Mouse (Mus musculus) liver, embryonic 14.5 days (tissue): ENCODE data around the gene Itga3. TPM values are rescaled to one million over a fixed set of nuclear protein-coding genes. Genes with fewer than 3 reads are reported as not detected.

Source experiments
- ATAC-seq: fragments of 200-750 bp; cut with Nextera tagmentation; 2 replicates; pipeline ENCODE4 v1.8.0; 2017; ENCODE audit warnings: moderate number of reproducible peaks, mild to moderate bottlenecking, moderate library complexity; ENCODE audit not compliant: insufficient read depth
- DNase-seq, 3 experiments: peaks; one replicate each; pipeline ENCODE4 v3.0.0-alpha.2; 2012 to 2013; ENCODE audit warnings: low read depth in 3 of 3, low spot score in 3 of 3
- H3K27ac ChIP-seq: fragments of 300-500 bp; sonication (generic); 2 replicates; pipeline ENCODE4 v1.5.1; 2014; ENCODE audit warnings: moderate library complexity, mild to moderate bottlenecking, control low read depth, inconsistent platforms
- H3K27me3 ChIP-seq: fragments of 300-500 bp; sonication (generic); 2 replicates; pipeline ENCODE4 v1.6.1; 2014; ENCODE audit warnings: mild to moderate bottlenecking, low read length, moderate library complexity; ENCODE audit not compliant: control insufficient read depth, insufficient read depth
- H3K36me3 ChIP-seq: fragments of 300-500 bp; sonication (generic); replicated peaks from 2 replicates; pipeline ENCODE4 v1.6.1; 2014; ENCODE audit warnings: low read depth; ENCODE audit not compliant: control insufficient read depth, insufficient read depth
- H3K4me1 ChIP-seq, 2 experiments: fragments of 200-500 bp in 1 of 2; fragments of 300-500 bp in 1 of 2; sonication (generic) in 1 of 2; replicated peaks; 2 replicates each; pipeline ENCODE4 v1.6.1; 2012 to 2014; ENCODE audit warnings: antibody characterized with exemption in 1 of 2, inconsistent platforms in 1 of 2, low read length in 1 of 2; ENCODE audit not compliant: control insufficient read depth in 2 of 2, insufficient read depth in 2 of 2
- H3K4me2 ChIP-seq: fragments of 300-500 bp; sonication (generic); 2 replicates; pipeline ENCODE4 v1.6.1; 2014; ENCODE audit warnings: low read depth, mild to moderate bottlenecking, control low read depth, moderate library complexity
- H3K4me3 ChIP-seq, 2 experiments: fragments of 200-500 bp in 1 of 2; fragments of 300-500 bp in 1 of 2; sonication (generic) in 1 of 2; 2 replicates each; pipeline ENCODE4 v1.5.1; 2012 to 2014; ENCODE audit warnings: low read depth in 2 of 2, low read length in 2 of 2, mild to moderate bottlenecking in 2 of 2, control low read depth in 1 of 2, inconsistent platforms in 1 of 2, moderate library complexity in 1 of 2; ENCODE audit not compliant: insufficient read depth in 1 of 2
- H3K9ac ChIP-seq: fragments of 300-500 bp; sonication (generic); replicated peaks from 2 replicates; pipeline ENCODE4 v1.6.1; 2014; ENCODE audit warnings: mild to moderate bottlenecking, control low read depth, moderate library complexity
- H3K9me3 ChIP-seq: fragments of 300-500 bp; sonication (generic); 2 replicates; pipeline ENCODE4 v1.6.1; 2016; ENCODE audit warnings: low read length, mixed read lengths; ENCODE audit not compliant: control insufficient read depth
- CTCF ChIP-seq: IDR thresholded peaks from 2 replicates; pipeline ENCODE4 v1.5.1; 2016; ENCODE audit warnings: antibody characterized with exemption, low read depth, control low read depth
- EP300 ChIP-seq: IDR thresholded peaks from 2 replicates; pipeline ENCODE4 v1.6.1; 2016; ENCODE audit warnings: antibody characterized with exemption, low read depth
- WGBS: fragments of 180-500 bp; shearing (Covaris S2); extraction: QIAGEN DNeasy Blood & Tissue Kit; methylation state at CpG from one replicate; pipeline ENCODE4 v1.1.7; 2014; ENCODE audit not compliant: insufficient replicate concordance; 5-methylcytosine and 5-hydroxymethylcytosine counted together
- polyA plus RNA-seq, 2 experiments: library from polyadenylated mRNA; depleted of rRNA in 1 of 2; stranded (reverse) in 1 of 2; unstranded in 1 of 2; fragments of >200 nt; fragmentation: Nextera tagmentation in 1 of 2; extraction: Ambion mirVana in 1 of 2; gene quantifications; 2 replicates each; pipeline versions ENCODE4 v1.2.1 to v1.2.3; 2012 to 2014

The Itga3 gene
- polyA plus RNA-seq, 2 experiments: 1.5 to 1.7 TPM

DNA sequence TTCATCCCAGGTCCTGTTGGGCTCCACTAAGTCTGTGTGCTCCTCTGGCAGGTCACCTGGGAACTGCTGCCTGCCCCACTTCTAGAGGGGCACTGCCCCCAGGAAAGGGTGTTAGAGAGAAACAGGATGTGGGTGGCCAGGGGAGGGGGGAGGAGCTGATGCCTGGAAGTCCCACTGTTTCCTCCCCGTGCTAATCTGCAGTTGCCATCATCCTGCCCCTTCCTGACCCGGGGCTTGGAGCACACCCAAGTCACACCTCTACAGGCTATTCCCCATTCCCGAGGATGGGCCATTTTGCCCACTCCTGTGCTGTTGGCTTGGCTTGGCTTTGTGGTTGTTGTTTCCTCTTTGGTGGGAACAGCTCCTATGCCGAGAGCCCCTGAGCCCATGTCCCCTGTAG, 76.1 kb downstream of the Itga3 start:
- Histone ChIP-seq H3K27me3 (no peaks in the 10 kb centered on the region), H3K9ac (peak overlapping the region; percentile 45), H3K9me3 (no peaks in the 10 kb centered on the region), H3K4me3 (no peak overlapping the region), H3K4me1 (peaks cover 33 to 53% of the 10 kb centered on the region in 2 experiments), H3K36me3 (peaks cover 39% of the 10 kb centered on the region), H3K27ac (peak overlapping the region; percentile 45), H3K4me2 (peak overlapping the region; percentile 54)
- 8% methylated on average over 4 of the region's 4 CpGs for WGBS
- DNase-seq: no peak
- TF ChIP-seq EP300 (no peak), CTCF (no peak)
- ATAC-seq: no peak

DNA sequence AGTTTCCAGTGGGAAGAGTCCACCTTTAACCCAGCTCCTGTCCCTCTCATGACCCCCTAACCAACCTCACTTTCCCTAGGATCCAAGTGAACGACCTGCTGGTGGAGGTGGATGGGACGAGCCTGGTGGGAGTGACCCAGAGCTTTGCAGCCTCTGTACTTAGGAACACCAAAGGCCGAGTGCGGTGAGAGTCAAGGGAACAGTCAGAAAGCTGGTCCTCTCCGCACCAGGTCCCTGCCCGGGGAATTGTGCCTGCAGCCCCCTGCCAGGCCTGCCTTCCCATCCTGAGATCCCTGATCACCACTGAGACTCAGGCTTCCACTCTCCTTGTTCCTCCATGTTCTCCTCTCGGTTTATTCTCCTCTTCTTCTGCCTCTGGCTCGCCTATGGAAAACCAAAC, 76.5 kb downstream of the Itga3 start:
- ATAC-seq: no peak
- Histone ChIP-seq H3K4me1 (peaks cover 37 to 57% of the 10 kb centered on the region in 2 experiments), H3K4me2 (peak overlapping the region; percentile 71), H3K4me3 (no peak overlapping the region), H3K27me3 (no peaks in the 10 kb centered on the region), H3K36me3 (peaks cover 36% of the 10 kb centered on the region), H3K27ac (peak overlapping the region; percentile 7), H3K9me3 (no peaks in the 10 kb centered on the region), H3K9ac (no peak overlapping the region)
- TF ChIP-seq CTCF: no peak
- TF ChIP-seq EP300: no peak
- DNase-seq: no peak
- 51% methylated on average over 8 of the region's 8 CpGs for WGBS

DNA sequence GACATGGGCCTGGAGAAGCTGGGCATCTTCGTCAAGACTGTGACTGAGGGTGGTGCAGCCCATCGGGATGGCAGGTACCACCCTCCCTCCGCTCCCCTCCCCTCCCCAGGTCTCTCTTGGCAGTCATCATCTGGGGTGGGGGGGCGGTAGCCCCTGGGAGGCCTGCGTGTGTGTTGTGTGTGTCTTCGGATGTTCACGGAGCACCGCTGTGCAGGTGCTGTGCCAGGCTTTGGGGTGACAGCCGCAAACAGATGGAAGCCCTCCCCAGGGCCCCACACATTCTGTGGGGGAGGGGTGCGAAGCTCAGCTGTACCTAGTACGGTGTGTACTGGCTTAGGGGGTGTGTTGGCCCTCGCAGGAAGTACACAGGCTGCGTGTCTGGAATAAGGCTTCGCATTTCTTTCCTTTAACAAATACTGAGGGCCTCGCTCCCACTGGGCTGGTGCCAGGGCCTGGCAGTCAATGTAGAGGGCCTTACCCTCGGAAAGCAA, 78.5 kb downstream of the Itga3 start:
- peak overlapping the region; percentile 71 for H3K4me2 ChIP-seq
- DNase-seq (no peak), ATAC-seq (peak; percentile 46)
- peak overlapping the region; percentile 66 for H3K9ac ChIP-seq
- H3K9me3 ChIP-seq: no peaks in the 10 kb centered on the region
- peak overlapping the region; percentile 57 for H3K27ac ChIP-seq
- H3K36me3 ChIP-seq: peaks cover 39% of the 10 kb centered on the region
- no peak for TF ChIP-seq CTCF
- TF ChIP-seq EP300: no peak
- 41% methylated on average over 15 of the region's 16 CpGs for WGBS
- H3K27me3 ChIP-seq: no peaks in the 10 kb centered on the region
- H3K4me1 ChIP-seq: peaks cover 53 to 71% of the 10 kb centered on the region in 2 experiments
- H3K4me3 ChIP-seq: peak overlapping the region; percentile 29 to 47

- ATAC-seq (peak; percentile 92), DNase-seq (peak; percentile 79 to 82 (median 81))
- peak overlapping the region; percentile 66 for H3K9ac ChIP-seq
- peaks cover 53 to 72% of the 10 kb centered on the region in 2 experiments for H3K4me1 ChIP-seq
- TF ChIP-seq CTCF: no peak
- TF ChIP-seq EP300: peak; percentile 70
- peak overlapping the region; percentile 71 for H3K4me2 ChIP-seq
- H3K27me3 ChIP-seq: no peaks in the 10 kb centered on the region
- no peaks in the 10 kb centered on the region for H3K9me3 ChIP-seq
- H3K4me3 ChIP-seq: peak overlapping the region; percentile 29 to 47
- peak overlapping the region; percentile 80 for H3K27ac ChIP-seq
- WGBS: 9% methylated on average over 5 of the region's 5 CpGs
- peaks cover 34% of the 10 kb centered on the region for H3K36me3 ChIP-seq
Observed at GRCm38 (mm10) chr11:94997596-94997995, 79.0 kb downstream of the Itga3 start.

- Histone ChIP-seq H3K9me3 (no peaks in the 10 kb centered on the region), H3K27ac (peak overlapping the region; percentile 80), H3K27me3 (no peaks in the 10 kb centered on the region), H3K4me3 (no peak overlapping the region; a peak in 1 of 4 replicates), H3K36me3 (peaks cover 28% of the 10 kb centered on the region), H3K4me1 (peaks cover 53 to 72% of the 10 kb centered on the region in 2 experiments), H3K9ac (peak overlapping the region; percentile 66), H3K4me2 (peak overlapping the region; percentile 71)
- TF ChIP-seq CTCF (no peak), EP300 (no peak)
- DNase-seq (no peak), ATAC-seq (no peak)
- 54% methylated on average over 6 of the region's 6 CpGs for WGBS
Observed at GRCm38 (mm10) chr11:94996984-94997383, 79.6 kb downstream of the Itga3 start.
